Mouse (Mus musculus) retina, postnatal 1 day (tissue): ENCODE data around the gene Nanos1.

Experiments used
- DNase-seq: peaks from one replicate; pipeline ENCODE4 v3.0.0-alpha.2; 2012

Gene Nanos1

GRCm38 (mm10) chr19:60755438-60756191 lies at the start of gene Nanos1:
Nanos1 (plus strand) TSS chr19:60755987.
- DNase-seq: peak; percentile 95

- DNase-seq: no peak
These were observed 46.4 kb upstream of the Nanos1 start for GRCm38 (mm10) chr19:60709193-60709900.

- no peak for DNase-seq
These were observed 45.6 kb upstream of the Nanos1 start for GRCm38 (mm10) chr19:60710196-60710595.

- no peak for DNase-seq
These were observed 43.2 kb upstream of the Nanos1 start for GRCm38 (mm10) chr19:60712577-60712976.

GRCm38 (mm10) chr19:60716381-60716780 lies 39.4 kb upstream of the Nanos1 start:
- DNase-seq: no peak

- peak; percentile 64 for DNase-seq
These were observed 25.4 kb upstream of the Nanos1 start for GRCm38 (mm10) chr19:60730281-60730852.

GRCm38 (mm10) chr19:60731299-60731698 lies 24.5 kb upstream of the Nanos1 start:
- no peak for DNase-seq

- DNase-seq: no peak
These were observed 23.8 kb upstream of the Nanos1 start for GRCm38 (mm10) chr19:60731966-60732365.

- DNase-seq: no peak
These were observed 15.2 kb upstream of the Nanos1 start for GRCm38 (mm10) chr19:60740560-60740959.

- no peak for DNase-seq
These were observed 11.8 kb upstream of the Nanos1 start for GRCm38 (mm10) chr19:60743767-60744547.

GRCm38 (mm10) chr19:60747801-60748200 lies 8.0 kb upstream of the Nanos1 start:
- no peak for DNase-seq

- peak; percentile 67 for DNase-seq
These were observed 658 bp downstream of the Nanos1 start for GRCm38 (mm10) chr19:60756192-60757098.

- no peak for DNase-seq
These were observed 1.5 kb downstream of the Nanos1 start for GRCm38 (mm10) chr19:60757099-60757785.

GRCm38 (mm10) chr19:60758896-60759835 lies 3.4 kb downstream of the Nanos1 start:
- no peak for DNase-seq

- no peak for DNase-seq
These were observed 17.6 kb downstream of the Nanos1 start for GRCm38 (mm10) chr19:60773366-60773765.

GRCm38 (mm10) chr19:60782034-60782433 lies 26.2 kb downstream of the Nanos1 start:
- no peak for DNase-seq

GRCm38 (mm10) chr19:60784712-60785111 lies 28.9 kb downstream of the Nanos1 start:
- no peak for DNase-seq

- DNase-seq: no peak
These were observed 31.8 kb downstream of the Nanos1 start for GRCm38 (mm10) chr19:60787465-60788150.

GRCm38 (mm10) chr19:60788214-60788960 lies 32.6 kb downstream of the Nanos1 start:
- DNase-seq: no peak
